Mouse (Mus musculus): ENCODE measurements around the gene Zfp128. TPM values are rescaled to one million over a fixed set of nuclear protein-coding genes. Genes with fewer than 3 reads are reported as not detected.
"Not testable (repeated sequence)": the region's sequence is repeated elsewhere in the genome, so short reads cannot be mapped to it uniquely, and the experiment has no call there.

Zfp128 gene
- total and polyA plus RNA-seq, 2 experiments from 2014 or later = 2.3 to 6.3 TPM

DNA sequence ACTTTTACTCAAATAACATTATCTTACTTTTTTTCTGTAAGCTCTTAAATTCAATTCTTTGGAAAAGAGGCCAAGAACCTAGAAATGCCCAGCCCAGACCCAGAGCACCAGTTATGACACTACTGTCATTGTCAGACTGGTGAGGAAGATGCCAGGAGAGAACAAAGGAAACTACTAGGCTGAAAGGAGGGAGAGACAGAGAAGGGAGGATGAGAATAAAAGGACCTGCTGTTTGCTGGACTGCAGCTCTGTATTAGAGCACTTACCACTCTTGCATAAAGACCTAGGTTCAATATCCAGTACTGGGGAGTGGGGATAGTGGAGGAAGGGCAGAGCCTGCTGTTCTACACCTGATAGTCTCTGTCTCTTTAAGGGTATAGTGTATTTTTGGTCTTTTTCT is 941 bp upstream of the Zfp128 start:
- ATAC-seq (ENCODE audit: insufficient read depth, low read depth) (no peak), DNase-seq (ENCODE audit: low spot score) (no peak)
- Histone ChIP-seq H3K4me2 (ENCODE audit: low read depth, low read length) (no peak overlapping the region), H3K4me1 (ENCODE audit: control insufficient read depth, insufficient read depth) (peaks cover 7% of the 10 kb centered on the region), H3K27ac (ENCODE audit: low read depth) (no peak overlapping the region), H3K4me3 (ENCODE audit: low read depth, low read length) (no peak overlapping the region), H3K9me3 (replicated peaks; ENCODE audit: control insufficient read depth, low read length) (no peaks in the 10 kb centered on the region), H3K27me3 (ENCODE audit: control insufficient read depth, insufficient read depth, low read length) (no peaks in the 10 kb centered on the region), H3K36me3 (replicated peaks; ENCODE audit: control insufficient read depth, insufficient read depth, low read length) (peaks cover 8% of the 10 kb centered on the region; the same call in 1 of the 2 replicates), H3K9ac (replicated peaks; ENCODE audit: low read depth, low read length) (no peak overlapping the region)
- TF ChIP-seq EP300 (IDR thresholded peaks at IDR 0.05; ENCODE audit: low read depth) = no peak
- no peak for TF ChIP-seq CTCF (IDR thresholded peaks at IDR 0.05; ENCODE audit: low read depth)

DNA sequence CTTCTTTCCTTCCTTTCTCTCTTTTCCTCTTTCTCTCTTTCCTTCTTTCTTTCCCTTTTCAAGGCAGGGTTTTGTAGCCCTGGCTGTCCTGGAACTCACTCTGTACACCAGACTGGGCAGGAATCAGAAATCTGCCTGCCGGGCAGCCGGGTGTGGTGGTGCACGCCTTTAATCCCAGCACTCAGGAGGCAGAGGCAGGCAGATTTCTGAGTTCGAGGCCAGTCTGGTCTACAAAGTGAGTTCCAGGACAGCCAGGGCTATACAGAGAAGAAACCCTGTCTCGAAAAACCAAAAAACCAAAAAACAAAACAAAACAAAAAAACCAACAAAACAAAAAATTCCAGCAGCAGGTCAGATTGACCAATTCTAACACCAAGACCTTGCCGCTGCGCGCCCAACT is 480 bp upstream of the Zfp128 start:
- H3K27ac ChIP-seq (ENCODE audit: low read depth); DNase-seq (ENCODE audit: low spot score): not testable (repeated sequence)

GRCm38 (mm10) chr7:12886563-12887266 is 5.7 kb downstream of the Zfp128 start:
- no peak for ATAC-seq (ENCODE audit: insufficient read depth, low read depth)
- H3K4me1 ChIP-seq (ENCODE audit: control insufficient read depth, insufficient read depth) = peaks cover 3% of the 10 kb centered on the region
- H3K27ac ChIP-seq (ENCODE audit: low read depth) = no peak overlapping the region
- 87% methylated on average over 12 of the region's 12 CpGs for WGBS
- H3K36me3 ChIP-seq (replicated peaks; ENCODE audit: control insufficient read depth, insufficient read depth, low read length) = peaks cover 59% of the 10 kb centered on the region
- no peak overlapping the region for H3K4me3 ChIP-seq (ENCODE audit: low read depth, low read length)
- H3K9ac ChIP-seq (replicated peaks; ENCODE audit: low read depth, low read length) = no peak overlapping the region
- H3K27me3 ChIP-seq (ENCODE audit: control insufficient read depth, insufficient read depth, low read length) = no peaks in the 10 kb centered on the region
- no peak overlapping the region for H3K4me2 ChIP-seq (ENCODE audit: low read depth, low read length)
- TF ChIP-seq EP300 (IDR thresholded peaks at IDR 0.05; ENCODE audit: low read depth) = no peak
- no peak for TF ChIP-seq CTCF (IDR thresholded peaks at IDR 0.05; ENCODE audit: low read depth)
- H3K9me3 ChIP-seq (replicated peaks; ENCODE audit: control insufficient read depth, low read length) = no peaks in the 10 kb centered on the region
- DNase-seq (ENCODE audit: low spot score) = no peak

More for the DNA sequence above, 480 bp upstream of the Zfp128 start:
- peaks cover 13% of the 10 kb centered on the region for H3K36me3 ChIP-seq (replicated peaks; ENCODE audit: control insufficient read depth, insufficient read depth, low read length)
- not testable (repeated sequence) for H3K9me3 ChIP-seq (replicated peaks; ENCODE audit: control insufficient read depth, low read length); H3K9ac ChIP-seq (replicated peaks; ENCODE audit: low read depth, low read length); H3K27me3 ChIP-seq (ENCODE audit: control insufficient read depth, insufficient read depth, low read length); ATAC-seq (ENCODE audit: insufficient read depth, low read depth); H3K4me1 ChIP-seq (ENCODE audit: control insufficient read depth, insufficient read depth)
- peak overlapping the region; percentile 58 for H3K4me3 ChIP-seq (ENCODE audit: low read depth, low read length)
- WGBS = 44% methylated on average over 8 of the region's 8 CpGs
- H3K4me2 ChIP-seq (ENCODE audit: low read depth, low read length) = peak overlapping the region; percentile 80

DNA sequence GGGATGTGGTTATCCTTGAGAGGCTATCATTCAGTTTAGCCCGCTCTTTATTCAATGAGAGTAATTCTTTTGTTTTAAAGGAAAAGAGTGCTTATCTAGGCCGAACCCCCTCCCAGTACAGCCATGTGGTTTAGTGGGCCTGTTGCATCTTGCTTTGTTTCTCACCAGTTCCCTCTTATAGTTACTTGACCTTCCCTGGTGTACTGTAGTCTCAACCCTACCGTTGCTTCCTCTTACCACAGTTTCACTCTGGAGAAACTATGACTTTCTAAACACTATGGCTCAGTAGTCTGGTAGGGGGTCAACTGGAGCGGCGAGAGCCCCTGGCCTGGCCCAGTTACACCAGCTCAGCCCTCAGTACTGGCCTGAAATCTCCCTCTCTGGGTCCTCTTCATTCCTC is 6.6 kb downstream of the Zfp128 start:
- peaks cover 61% of the 10 kb centered on the region for H3K36me3 ChIP-seq (replicated peaks; ENCODE audit: control insufficient read depth, insufficient read depth, low read length)
- DNase-seq (ENCODE audit: low spot score) = no peak
- no peak for TF ChIP-seq EP300 (IDR thresholded peaks at IDR 0.05; ENCODE audit: low read depth)
- TF ChIP-seq CTCF (IDR thresholded peaks at IDR 0.05; ENCODE audit: low read depth) = no peak
- H3K9ac ChIP-seq (replicated peaks; ENCODE audit: low read depth, low read length) = no peak overlapping the region
- no peaks in the 10 kb centered on the region for H3K27me3 ChIP-seq (ENCODE audit: control insufficient read depth, insufficient read depth, low read length)
- no peak overlapping the region for H3K4me3 ChIP-seq (ENCODE audit: low read depth, low read length)
- no peak overlapping the region for H3K27ac ChIP-seq (ENCODE audit: low read depth)
- 92% methylated on average over 5 of the region's 5 CpGs for WGBS
- no peaks in the 10 kb centered on the region for H3K4me1 ChIP-seq (ENCODE audit: control insufficient read depth, insufficient read depth)
- no peak overlapping the region for H3K4me2 ChIP-seq (ENCODE audit: low read depth, low read length)
- H3K9me3 ChIP-seq (replicated peaks; ENCODE audit: control insufficient read depth, low read length) = no peaks in the 10 kb centered on the region
- no peak for ATAC-seq (ENCODE audit: insufficient read depth, low read depth)

GRCm38 (mm10) chr7:12890928-12891327 is 10.0 kb downstream of the Zfp128 start:
- Histone ChIP-seq H3K4me3 (ENCODE audit: low read depth, low read length) (no peak overlapping the region), H3K9ac (replicated peaks; ENCODE audit: low read depth, low read length) (no peak overlapping the region), H3K27me3 (ENCODE audit: control insufficient read depth, insufficient read depth, low read length) (no peaks in the 10 kb centered on the region), H3K9me3 (replicated peaks; ENCODE audit: control insufficient read depth, low read length) (no peaks in the 10 kb centered on the region), H3K4me2 (ENCODE audit: low read depth, low read length) (no peak overlapping the region), H3K36me3 (replicated peaks; ENCODE audit: control insufficient read depth, insufficient read depth, low read length) (peaks cover 44% of the 10 kb centered on the region), H3K27ac (ENCODE audit: low read depth) (no peak overlapping the region), H3K4me1 (ENCODE audit: control insufficient read depth, insufficient read depth) (no peaks in the 10 kb centered on the region)
- TF ChIP-seq CTCF (IDR thresholded peaks at IDR 0.05; ENCODE audit: low read depth) (no peak), EP300 (IDR thresholded peaks at IDR 0.05; ENCODE audit: low read depth) (no peak)
- no peak for ATAC-seq (ENCODE audit: insufficient read depth, low read depth)
- no peak for DNase-seq (ENCODE audit: low spot score)
- WGBS = 84% methylated on average over 14 of the region's 14 CpGs

GRCm38 (mm10) chr7:12891334-12891733 is 10.4 kb downstream of the Zfp128 start:
- Histone ChIP-seq H3K9me3 (replicated peaks; ENCODE audit: control insufficient read depth, low read length) (no peaks in the 10 kb centered on the region), H3K9ac (replicated peaks; ENCODE audit: low read depth, low read length) (no peak overlapping the region), H3K4me1 (ENCODE audit: control insufficient read depth, insufficient read depth) (no peaks in the 10 kb centered on the region), H3K27ac (ENCODE audit: low read depth) (no peak overlapping the region), H3K36me3 (replicated peaks; ENCODE audit: control insufficient read depth, insufficient read depth, low read length) (peaks cover 40% of the 10 kb centered on the region), H3K4me3 (ENCODE audit: low read depth, low read length) (no peak overlapping the region), H3K27me3 (ENCODE audit: control insufficient read depth, insufficient read depth, low read length) (no peaks in the 10 kb centered on the region), H3K4me2 (ENCODE audit: low read depth, low read length) (no peak overlapping the region)
- WGBS = 53% methylated on average over 1 of the region's 1 CpGs
- no peak for TF ChIP-seq CTCF (IDR thresholded peaks at IDR 0.05; ENCODE audit: low read depth)
- TF ChIP-seq EP300 (IDR thresholded peaks at IDR 0.05; ENCODE audit: low read depth) = no peak
- ATAC-seq (ENCODE audit: insufficient read depth, low read depth) = no peak
- DNase-seq (ENCODE audit: low spot score) = no peak

Measured in heart, postnatal 0 days (tissue).